Mouse (Mus musculus) urinary bladder, postnatal 14 days (tissue): ENCODE data around the gene Sema4g.

ENCODE experiments used
- DNase-seq: peaks from one replicate; pipeline ENCODE4 v3.0.0; 2021; ENCODE audit warnings: low spot score

Gene Sema4g

GRCm38 (mm10) chr19:44988831-44989566, at the start of gene Sema4g:
Gene Sema4g, plus strand, starts transcription at chr19:44989101.
- DNase-seq, result peak; percentile 33

GRCm38 (mm10) chr19:44959633-44960032, 29.3 kb upstream of the Sema4g start:
- DNase-seq, result no peak

- no peak for DNase-seq
Measured at GRCm38 (mm10) chr19:44965978-44966377, 22.9 kb upstream of the Sema4g start.

- DNase-seq, result no peak
Measured at GRCm38 (mm10) chr19:44968329-44968728, 20.6 kb upstream of the Sema4g start.

GRCm38 (mm10) chr19:44976636-44977035, 12.3 kb upstream of the Sema4g start:
- DNase-seq, result no peak

GRCm38 (mm10) chr19:44977148-44977547, 11.8 kb upstream of the Sema4g start:
- no peak for DNase-seq

- DNase-seq, result no peak
Measured at GRCm38 (mm10) chr19:44980787-44981186, 8.1 kb upstream of the Sema4g start.

GRCm38 (mm10) chr19:44982477-44983115, 6.3 kb upstream of the Sema4g start:
- DNase-seq, result no peak

- DNase-seq, result no peak
Measured at GRCm38 (mm10) chr19:44983366-44983765, 5.5 kb upstream of the Sema4g start.

- no peak for DNase-seq
Measured at GRCm38 (mm10) chr19:44984420-44984819, 4.5 kb upstream of the Sema4g start.

GRCm38 (mm10) chr19:44985159-44985988, 3.5 kb upstream of the Sema4g start:
- DNase-seq, result no peak

- peak; percentile 64 for DNase-seq
Measured at GRCm38 (mm10) chr19:44987004-44987403, 1.9 kb upstream of the Sema4g start.

GRCm38 (mm10) chr19:44987851-44988250, 1.1 kb upstream of the Sema4g start:
- no peak for DNase-seq

GRCm38 (mm10) chr19:44988321-44988720, 580 bp upstream of the Sema4g start:
- DNase-seq, result no peak

GRCm38 (mm10) chr19:44989567-44990495, 930 bp downstream of the Sema4g start:
- DNase-seq, result no peak

GRCm38 (mm10) chr19:44991031-44991430, 2.1 kb downstream of the Sema4g start:
- DNase-seq, result no peak

GRCm38 (mm10) chr19:44992246-44992645, 3.3 kb downstream of the Sema4g start:
- no peak for DNase-seq

- no peak for DNase-seq
Measured at GRCm38 (mm10) chr19:44992712-44993111, 3.8 kb downstream of the Sema4g start.

GRCm38 (mm10) chr19:44997786-44998185, 8.9 kb downstream of the Sema4g start:
- no peak for DNase-seq

GRCm38 (mm10) chr19:44999647-45000046, 10.7 kb downstream of the Sema4g start:
- DNase-seq, result no peak

GRCm38 (mm10) chr19:45002301-45002700, 13.4 kb downstream of the Sema4g start:
- no peak for DNase-seq
